Mouse (Mus musculus) kidney, postnatal 36 days (tissue): ENCODE measurements at regions not wholly inside any gene's neighbourhood (a gene's known extent, or its start where the extent isn't known, plus 50 kb on each side); places are given as distances from the start of the nearest gene placed in this dataset.

ENCODE experiments used
- DNase-seq, 2 experiments: peaks; one replicate each; pipeline ENCODE4 v3.0.0; 2021 to 2022; ENCODE audit warnings: mixed read lengths in 2 of 2

GRCm38 (mm10) chr16:77444647-77445046 is 157.2 kb downstream of the Gm11146 start:
- no peak for DNase-seq

GRCm38 (mm10) chr16:77444006-77444405 is 157.9 kb downstream of the Gm11146 start:
- DNase-seq, result peak; percentile 29 to 72

GRCm38 (mm10) chr16:77443318-77443717 is 158.6 kb downstream of the Gm11146 start:
- DNase-seq, result no peak

- DNase-seq, result no peak
These were observed 159.0 kb downstream of the Gm11146 start for GRCm38 (mm10) chr16:77442866-77443265.

- DNase-seq, result no peak
These were observed 170.5 kb downstream of the Gm11146 start for GRCm38 (mm10) chr16:77431345-77431744.

- DNase-seq, result no peak
These were observed 179.2 kb downstream of the Gm11146 start for GRCm38 (mm10) chr16:77422385-77423363.

GRCm38 (mm10) chr16:77421591-77422024 is 180.3 kb downstream of the Gm11146 start:
- DNase-seq, result peak; percentile 68 to 70

GRCm38 (mm10) chr16:77421001-77421400 is 180.9 kb downstream of the Gm11146 start:
- no peak for DNase-seq

GRCm38 (mm10) chr16:77420136-77420860 is 181.6 kb downstream of the Gm11146 start:
- DNase-seq, result no peak

GRCm38 (mm10) chr16:77419116-77419735 is 182.7 kb downstream of the Gm11146 start:
- DNase-seq, result peak; percentile 26 to 39

- DNase-seq, result no peak
These were observed 183.4 kb downstream of the Gm11146 start for GRCm38 (mm10) chr16:77418486-77418885.

GRCm38 (mm10) chr16:77417791-77418190 is 184.1 kb downstream of the Gm11146 start:
- peak; percentile 52 to 69 for DNase-seq

- DNase-seq, result no peak
These were observed 187.3 kb downstream of the Gm11146 start for GRCm38 (mm10) chr16:77414562-77414961.

- DNase-seq, result no peak
These were observed 192.7 kb downstream of the Gm11146 start for GRCm38 (mm10) chr16:77409168-77409567.

GRCm38 (mm10) chr16:77406999-77407398 is 194.9 kb downstream of the Gm11146 start:
- DNase-seq, result no peak

GRCm38 (mm10) chr16:77405859-77406258 is 196.0 kb downstream of the Gm11146 start:
- no peak for DNase-seq

- DNase-seq, result no peak
These were observed 196.6 kb downstream of the Gm11146 start for GRCm38 (mm10) chr16:77405181-77405818.

- DNase-seq, result no peak
These were observed 199.1 kb downstream of the Gm11146 start for GRCm38 (mm10) chr16:77402711-77403280.

- no peak for DNase-seq
These were observed 200.5 kb downstream of the Gm11146 start for GRCm38 (mm10) chr16:77401185-77401943.

GRCm38 (mm10) chr16:77400276-77400891 is 201.5 kb downstream of the Gm11146 start:
- DNase-seq, result peak; percentile 69 to 80

- DNase-seq, result no peak
These were observed 202.0 kb downstream of the Gm11146 start for GRCm38 (mm10) chr16:77399846-77400275.
